Mouse (Mus musculus) gastrocnemius, postnatal 25 days (tissue): Measurements from ENCODE around the gene Ahcyl2. TPM values are rescaled to one million over a fixed set of nuclear protein-coding genes. Genes with fewer than 3 reads are reported as not detected.
"Not testable (repeated sequence)": the region's sequence is repeated elsewhere in the genome, so short reads cannot be mapped to it uniquely, and the experiment has no call there.

Experiments used
- DNase-seq: peaks from one replicate; pipeline ENCODE4 v3.0.0; 2022
- total RNA-seq, 2 experiments: library from RNA; stranded (reverse); gene quantifications; 1 replicate in 1 of 2; 2 replicates in 1 of 2; pipeline ENCODE4 v1.2.3; 2021

Gene Ahcyl2
- total RNA-seq, 2 experiments from 2014 or later: 16.0 to 19.0 TPM

DNA sequence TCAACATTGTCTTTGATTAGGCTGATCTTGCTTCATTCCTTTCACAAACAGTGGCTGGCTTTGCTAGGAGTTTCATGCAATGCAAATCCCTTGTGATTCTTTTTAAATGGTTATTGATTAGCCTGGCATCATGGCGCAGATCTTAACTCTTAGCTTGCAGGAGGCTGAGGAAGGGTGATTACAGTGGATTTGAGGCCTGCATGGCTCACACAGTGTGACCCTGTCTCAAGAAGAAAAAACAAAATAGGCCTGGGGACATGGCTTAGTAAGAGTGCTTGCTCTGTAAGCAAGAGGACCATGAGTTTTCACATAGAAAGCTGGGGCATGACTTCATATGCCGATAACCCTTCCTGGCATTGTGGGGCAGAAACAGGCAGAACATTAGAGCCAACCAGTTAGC lies 47.8 kb downstream of the Ahcyl2 start:
- no peak for DNase-seq

DNA sequence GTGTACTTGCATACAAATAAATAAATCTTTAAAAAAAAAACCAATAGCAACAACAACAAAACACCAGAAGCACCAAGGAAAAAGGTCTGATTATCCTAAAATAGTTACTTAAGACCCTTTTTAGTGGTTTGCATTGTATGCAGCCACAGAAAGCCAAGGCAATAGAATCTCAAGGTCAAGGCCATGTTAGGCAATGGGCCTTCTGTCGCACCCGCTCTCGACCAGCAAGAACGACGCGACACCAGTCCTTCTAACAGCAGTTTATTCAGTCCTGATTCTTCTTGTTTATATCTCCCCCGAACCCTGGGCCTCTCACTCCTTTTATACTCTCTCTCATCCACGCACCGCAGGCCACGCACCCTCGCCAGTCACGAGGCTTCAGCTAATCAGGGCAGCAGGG lies 48.6 kb downstream of the Ahcyl2 start:
- DNase-seq: not testable (repeated sequence)

DNA sequence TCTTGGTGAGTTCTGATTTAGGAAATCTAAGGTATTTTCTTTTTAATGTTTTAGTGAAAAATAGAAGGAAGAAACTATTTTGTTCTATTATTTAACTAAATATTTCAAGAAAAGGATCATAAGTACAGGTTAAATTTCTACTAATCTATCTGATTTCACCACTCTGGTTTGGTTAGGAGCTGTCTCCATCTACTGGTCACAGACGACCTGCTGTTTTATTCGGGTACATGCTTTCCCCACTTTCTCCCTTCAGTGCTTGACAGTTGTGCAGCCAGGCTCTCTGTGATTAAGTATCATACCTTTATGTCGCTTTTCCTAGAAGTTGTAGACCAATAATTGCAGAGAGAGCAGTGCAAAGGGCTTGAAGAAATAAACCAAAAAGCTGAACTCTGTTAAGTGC lies 51.5 kb downstream of the Ahcyl2 start:
- no peak for DNase-seq

DNA sequence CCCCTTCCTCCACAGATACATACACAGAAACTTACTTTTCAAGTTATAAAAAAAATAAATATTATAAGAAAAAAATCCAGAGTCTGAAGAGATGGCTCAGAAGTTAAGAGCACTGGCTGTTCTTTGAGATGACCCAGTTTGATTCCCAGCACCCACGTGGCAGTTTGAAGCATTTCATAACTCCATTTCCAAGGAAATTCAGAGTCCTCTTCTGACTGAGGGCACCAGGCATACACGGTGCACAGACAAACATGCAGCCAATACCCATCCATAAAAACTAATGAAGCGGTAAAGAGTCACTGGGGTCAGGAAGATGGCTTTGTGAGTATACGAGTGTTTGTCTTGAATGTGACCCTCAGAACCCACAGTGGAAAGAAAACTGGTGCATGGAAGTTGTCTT lies 52.5 kb downstream of the Ahcyl2 start:
- DNase-seq: no peak

DNA sequence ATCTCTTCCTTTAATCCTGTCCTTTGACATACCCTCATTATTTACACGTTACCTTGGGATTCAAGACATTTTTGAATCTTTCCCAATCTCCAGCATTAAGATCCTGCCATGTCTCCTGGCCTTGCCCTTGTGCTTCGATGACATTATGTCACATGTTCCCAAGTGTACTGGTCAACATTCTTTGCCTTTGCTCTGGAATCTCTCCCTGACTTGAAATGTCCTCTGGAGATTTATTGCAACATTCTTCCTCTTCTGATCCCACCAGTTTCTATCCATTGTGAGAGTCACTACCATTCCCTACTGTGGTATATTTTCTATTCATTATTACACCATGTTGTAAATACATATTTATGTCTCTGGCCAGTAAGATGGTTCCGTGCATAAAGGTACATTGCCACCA lies 53.1 kb downstream of the Ahcyl2 start:
- DNase-seq: no peak

DNA sequence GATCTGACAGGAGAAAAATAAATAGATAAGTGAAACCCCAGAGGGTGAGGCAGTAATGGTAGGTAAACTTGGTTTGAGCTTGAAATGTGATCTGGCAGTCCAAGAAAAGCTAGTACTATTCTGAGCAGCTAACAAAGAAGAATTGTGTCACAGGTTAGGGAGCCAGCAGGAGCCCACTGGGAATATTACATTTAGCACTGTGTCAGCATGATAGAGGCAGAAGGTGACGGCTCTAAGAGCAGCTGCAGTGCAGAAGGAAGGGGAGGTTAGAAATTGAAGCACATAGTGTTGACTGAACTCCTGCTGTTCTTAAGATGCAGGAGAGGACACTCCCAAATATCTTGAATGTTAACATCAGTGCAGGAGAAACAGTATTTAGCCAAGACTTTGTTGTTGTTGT lies 54.0 kb downstream of the Ahcyl2 start:
- no peak for DNase-seq

DNA sequence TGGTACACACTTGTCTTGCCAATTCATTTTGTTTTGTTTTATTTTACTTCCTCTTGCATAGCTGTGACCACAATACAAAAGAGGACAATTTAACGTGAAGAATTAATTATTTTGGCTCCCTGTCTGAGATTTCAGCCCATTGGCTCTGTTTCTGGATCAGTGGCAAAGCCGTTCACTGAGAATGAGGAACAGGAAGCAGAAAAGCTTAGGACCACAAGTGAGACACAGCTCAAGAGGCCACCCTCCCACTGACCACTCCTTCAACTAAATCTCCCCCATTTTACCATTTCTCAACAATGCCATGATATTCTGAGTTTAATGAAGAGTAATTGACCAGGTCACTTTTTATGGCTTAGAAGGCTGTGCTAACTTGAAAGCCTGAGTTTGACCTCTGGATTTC lies 57.5 kb downstream of the Ahcyl2 start:
- DNase-seq: no peak

DNA sequence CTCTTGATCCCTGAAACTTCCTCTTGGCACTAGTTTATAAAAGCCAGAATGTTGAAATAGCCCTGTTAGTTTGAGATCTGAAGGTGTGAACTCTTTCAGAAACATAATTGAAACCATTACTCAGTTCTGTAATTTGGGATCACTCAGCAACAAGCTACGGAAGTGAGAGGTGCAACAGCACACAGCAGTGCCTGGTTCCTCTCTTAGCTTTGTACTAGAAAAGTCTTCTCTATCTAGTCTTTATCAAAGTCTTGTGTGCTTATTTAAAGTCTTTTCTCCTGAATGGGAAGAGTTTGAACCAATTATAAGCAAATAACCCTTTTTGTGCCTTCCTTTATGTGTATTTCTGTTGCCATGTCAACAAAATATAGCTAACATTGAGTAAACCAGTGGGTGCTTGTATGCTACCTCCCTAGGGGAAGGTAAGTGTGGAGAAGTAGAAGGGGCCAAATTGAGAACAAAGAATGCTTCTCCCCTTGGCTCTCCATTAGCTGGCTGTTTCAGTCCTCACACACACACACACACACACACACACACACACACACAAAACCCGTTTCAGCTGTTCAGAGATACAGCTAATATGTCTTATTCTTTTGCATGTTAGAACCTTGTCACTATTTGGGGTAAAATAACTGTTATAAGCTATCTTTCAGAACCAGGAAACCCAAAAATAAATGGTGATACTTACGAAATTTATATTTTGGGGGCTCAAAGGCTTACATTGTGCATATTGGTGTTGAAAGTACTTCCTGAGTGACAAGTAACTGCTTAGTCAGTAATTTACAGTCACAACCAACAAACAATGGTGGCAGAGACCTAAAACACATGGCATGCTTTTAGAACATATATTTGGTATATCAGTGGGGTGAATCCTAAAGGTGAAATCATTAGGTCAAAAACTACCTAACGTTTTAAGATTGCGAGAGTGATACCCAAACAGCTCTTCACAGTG lies 59.8 kb downstream of the Ahcyl2 start:
- DNase-seq: no peak

DNA sequence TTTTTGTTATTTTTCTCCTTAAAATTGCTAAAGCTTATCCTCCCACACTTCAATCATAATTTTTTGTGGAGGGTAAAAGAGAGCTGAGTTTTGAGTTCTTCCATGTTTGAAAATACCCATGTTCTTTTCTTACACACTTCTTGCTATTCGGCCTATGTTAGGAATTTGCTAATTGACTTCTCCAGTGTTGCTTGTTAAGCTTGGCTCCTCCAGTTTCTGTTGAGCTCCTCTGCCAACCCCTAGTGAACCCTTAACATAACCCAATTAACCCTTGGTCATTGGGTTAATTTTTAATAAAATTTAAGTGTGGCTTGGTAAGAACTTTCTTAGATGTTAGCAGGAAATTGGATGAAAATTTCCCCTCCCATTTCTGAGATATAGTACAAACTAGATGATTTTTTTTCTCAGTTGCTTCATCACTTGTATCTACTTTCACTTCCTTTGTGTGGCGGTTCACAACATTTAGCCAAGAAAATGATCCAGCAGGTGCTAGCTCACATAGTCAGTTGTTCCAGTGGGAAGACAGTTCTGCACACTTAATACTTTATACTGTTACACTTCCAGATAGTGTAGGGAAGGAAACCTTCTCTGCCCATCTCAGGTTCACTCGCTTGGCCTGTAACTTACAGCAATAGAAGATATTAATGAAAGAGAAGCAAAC lies 60.9 kb downstream of the Ahcyl2 start:
- no peak for DNase-seq

DNA sequence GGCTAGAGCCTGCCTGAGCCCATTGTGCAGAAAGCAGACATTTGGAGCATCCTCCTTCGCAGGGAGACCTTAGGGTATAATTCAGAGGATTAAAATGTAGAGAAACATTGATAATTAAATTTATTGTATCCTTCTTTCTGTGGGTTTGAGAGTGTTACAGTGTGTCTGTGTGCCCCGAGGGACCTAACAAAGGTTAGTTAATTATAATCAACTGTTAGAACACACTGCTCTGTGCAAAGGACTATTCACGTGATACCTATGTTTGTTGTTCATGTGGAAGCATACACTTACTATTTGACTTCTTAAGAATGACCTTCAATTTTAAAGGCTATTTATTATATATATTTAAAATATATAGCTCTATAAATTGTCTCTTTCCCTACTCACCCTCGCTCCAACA lies 64.5 kb downstream of the Ahcyl2 start:
- no peak for DNase-seq

DNA sequence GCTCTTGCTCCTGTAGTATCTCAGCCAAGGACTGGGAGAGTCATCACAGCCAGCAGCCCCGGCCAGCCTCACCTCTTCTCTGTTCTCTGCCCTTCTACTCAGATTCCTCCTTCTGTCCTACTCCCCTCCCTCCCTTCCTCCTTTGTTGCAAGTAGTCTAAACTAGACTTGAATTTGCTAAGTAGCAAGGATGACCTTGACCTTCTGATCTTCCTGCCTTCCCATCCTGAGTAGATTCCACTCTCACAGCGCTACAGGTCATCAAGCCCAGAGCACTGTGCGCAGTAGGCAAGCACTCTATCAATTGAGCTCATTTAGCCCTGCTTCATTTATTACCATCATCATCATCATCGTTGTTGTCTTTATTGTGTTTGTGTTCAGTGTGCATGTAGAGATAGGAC lies 65.3 kb downstream of the Ahcyl2 start:
- DNase-seq: no peak

DNA sequence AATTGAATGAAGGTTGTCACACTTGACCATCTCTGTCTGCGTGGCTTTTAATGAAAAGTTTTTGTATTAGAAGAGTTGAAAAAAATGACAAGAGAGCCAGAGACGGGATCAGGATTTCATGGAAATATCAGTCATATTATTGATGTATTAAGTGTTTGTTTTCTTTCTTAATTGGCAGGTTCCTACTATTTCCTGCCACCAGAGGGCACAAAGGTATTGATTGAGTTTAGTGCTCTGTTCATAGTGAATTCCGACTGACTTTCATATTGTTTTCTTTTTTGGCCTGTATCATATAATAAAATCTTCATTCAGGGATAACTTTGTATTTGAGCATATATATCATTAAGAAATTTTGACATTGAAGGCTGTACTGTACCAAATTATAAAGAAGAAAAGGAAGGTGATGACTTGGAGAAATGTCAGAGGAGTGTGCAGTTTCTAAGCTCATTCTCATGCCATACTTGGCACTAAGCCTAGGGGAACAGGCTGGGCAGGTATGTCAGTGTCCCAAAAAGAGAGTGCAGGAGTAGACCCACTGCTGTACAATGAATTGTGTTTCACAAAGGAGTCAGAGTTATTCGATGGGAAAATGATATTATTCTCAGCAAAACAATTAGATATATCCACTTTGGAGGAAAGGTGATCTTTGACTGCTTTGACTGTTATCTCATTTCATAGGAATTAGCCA lies 65.9 kb downstream of the Ahcyl2 start:
- DNase-seq: no peak

DNA sequence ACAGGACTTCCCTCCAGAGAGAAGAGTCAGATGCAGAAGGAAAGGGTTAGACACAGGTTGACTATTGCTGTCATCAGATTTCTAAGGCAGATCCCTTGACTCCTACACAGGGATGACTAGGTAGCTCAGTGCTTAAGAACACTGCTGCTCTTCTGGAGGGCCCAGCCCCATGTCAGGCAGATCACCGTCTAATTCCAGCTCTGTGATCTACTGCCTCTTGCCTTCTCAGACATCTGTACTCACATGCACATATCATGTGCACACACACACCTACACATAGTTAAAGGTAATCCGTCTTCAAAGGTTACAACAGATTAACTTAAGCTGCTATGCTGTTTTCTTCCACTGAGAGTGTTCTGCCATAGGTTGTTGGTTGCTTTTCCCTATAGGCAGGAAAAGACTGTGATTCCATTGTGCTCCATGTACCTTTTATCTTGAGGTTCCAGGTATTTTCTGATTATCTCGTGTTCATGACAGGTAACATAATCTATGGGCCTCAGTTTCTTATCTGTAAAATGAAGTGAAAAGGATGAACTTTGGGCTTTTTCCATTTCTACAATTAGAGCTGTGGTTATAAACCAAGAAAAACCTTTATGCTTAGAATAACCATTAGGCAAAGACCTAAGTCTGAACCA lies 67.8 kb downstream of the Ahcyl2 start:
- no peak for DNase-seq

DNA sequence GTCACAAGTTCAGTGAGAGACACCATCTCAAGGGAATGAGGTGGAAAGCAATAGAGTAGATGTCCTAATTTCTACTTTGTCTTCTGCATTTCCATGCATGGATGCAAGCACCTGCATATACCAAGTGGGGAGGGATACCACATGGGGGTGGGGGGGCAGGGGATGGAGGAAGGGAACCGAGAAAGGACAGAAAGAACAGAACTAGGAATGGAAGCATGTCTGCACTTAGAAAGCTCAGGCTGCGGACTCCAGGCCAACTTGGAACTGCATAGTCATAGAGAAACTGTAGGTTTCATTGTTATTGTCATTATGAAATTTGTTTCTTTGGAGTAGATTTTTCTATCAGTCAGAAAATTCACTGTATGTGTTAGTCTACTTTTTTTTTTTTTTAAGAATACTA lies 69.8 kb downstream of the Ahcyl2 start:
- DNase-seq: no peak

DNA sequence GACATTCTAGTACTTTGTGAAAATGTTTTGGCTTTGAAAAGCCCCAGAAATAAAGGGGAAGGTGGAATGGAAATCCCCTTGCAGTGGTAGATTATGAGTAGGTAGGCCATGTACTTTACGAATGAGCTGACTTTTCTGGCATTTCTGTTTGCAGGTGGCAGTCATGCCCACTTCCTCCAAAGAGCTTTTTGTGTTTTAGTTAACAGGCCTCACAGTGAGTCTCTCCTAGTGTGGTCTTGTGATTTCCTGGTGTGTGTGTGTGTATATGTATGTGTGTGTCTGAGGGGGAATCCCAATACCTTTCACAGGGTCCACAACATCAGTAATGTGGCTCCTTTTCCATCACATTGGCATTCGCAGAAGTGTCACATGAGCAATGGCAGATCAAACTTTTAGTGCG lies 70.7 kb downstream of the Ahcyl2 start:
- DNase-seq: no peak

DNA sequence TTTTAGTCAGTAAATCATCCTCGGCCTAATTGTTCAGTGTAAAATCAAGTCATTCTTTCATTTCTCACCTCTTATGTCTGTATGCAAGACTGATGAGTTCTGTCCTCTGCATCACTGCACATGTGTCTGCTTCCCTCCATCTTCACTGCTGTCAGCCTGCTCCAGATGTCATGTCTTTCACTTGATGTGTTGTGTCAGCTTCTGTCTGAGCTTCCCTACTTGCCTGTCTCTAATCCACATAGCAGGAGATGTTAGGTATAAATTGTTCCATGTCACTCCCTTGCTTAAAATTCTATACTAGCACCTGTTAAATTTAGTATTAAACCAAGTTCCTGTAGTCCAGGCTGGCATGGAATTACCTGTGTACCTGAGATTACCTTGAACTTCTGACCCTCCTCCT lies 72.2 kb downstream of the Ahcyl2 start:
- DNase-seq: no peak

DNA sequence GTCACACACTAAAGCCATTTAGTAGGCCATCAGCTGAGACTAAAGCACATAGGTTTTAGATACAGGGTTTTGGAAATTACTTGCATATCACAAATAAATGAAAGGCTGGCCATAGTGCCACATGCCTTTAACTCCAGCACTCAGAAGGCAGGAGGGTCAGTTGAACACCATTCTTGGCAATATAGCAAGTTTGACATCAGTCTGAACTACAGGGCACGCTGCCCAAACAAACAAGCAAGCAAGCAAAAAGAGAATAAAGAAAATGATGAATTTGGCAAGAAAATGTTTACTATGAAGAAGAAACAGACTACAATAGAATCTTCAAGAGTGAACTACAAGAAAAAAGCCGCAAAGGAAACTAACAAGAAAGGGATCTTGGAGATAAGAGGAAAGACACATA lies 73.7 kb downstream of the Ahcyl2 start:
- DNase-seq: no peak

DNA sequence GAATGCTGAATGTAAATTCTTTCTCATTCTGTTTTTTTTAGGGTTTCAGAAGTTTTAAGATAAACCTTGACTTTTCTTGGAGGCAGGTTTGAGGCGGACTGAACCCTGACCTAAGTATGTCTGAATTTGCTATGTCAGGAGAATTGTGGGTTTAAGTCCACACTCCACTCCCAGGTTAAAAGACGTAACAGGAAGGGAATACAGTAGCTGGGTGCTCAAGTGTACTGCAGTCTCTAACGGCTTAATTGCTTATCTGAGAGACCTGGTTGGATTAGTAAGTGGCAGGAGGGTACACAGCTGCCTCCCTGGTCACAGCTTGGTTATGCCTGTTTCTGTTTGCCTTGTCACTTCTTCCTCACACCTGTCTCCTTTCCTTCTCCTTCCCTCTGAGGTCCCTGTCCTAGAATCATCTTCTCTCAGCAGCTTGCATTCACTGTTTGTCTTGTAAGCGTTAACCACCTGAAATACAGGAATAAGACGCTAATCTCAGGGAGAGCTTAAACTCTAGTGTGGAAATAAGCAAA lies 79.9 kb downstream of the Ahcyl2 start:
- no peak for DNase-seq

DNA sequence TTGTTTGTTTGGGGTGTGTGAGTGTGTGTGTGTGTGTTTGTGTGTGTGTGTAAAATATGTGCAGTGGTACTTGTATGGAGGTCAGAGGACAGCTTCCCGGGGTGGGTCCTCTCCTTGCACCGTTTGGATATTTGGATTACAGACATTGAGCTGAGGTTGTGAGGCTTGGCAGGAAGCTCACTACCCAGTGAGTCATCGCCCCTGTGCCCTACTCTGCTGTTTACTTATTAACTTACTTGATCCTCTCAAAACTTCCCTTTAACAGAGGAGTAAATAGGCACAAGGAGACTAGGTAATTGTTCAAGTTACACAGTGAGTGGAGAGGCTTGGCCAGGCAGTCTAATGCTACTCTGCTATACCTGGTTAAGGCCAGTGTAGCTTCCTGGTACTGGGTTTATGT lies 81.0 kb downstream of the Ahcyl2 start:
- DNase-seq: no peak

DNA sequence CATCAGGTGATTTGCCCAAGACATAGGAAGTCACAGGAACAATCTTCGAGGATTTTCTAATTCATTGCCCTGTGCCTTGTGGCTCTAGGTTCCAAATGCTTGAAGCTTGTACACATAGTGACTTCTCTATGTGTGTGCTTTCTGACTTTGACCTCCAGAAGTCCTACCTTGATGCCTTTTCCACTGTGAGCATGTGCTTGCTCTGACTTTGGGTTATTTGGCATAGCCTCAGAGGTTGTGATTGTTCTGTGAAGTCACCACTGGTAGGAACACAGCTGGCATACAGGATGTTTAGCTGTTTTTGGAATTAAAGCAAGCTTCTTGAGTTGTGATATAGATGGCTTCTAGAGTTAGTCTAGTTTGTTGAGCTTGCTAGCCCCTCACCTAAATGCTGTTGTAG lies 82.3 kb downstream of the Ahcyl2 start:
- DNase-seq: no peak

DNA sequence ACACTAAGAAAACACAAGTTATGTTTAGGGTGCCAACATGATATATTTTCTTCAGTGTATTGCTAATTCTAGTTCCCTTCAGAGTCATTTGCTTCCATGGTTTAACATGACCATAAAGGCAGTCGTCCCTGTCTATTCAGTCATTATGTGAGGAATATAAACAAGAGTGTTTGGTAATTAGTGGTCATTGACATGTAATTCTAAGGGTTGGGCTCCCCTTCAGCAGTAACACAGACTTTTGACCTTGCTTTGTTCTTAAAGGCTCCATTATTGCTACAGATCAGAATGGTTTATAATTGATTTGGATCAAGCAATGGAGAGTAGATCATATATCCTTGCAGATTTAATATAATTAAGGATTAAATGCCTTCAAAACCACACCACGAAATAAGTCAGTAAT lies 82.9 kb downstream of the Ahcyl2 start:
- DNase-seq: no peak

DNA sequence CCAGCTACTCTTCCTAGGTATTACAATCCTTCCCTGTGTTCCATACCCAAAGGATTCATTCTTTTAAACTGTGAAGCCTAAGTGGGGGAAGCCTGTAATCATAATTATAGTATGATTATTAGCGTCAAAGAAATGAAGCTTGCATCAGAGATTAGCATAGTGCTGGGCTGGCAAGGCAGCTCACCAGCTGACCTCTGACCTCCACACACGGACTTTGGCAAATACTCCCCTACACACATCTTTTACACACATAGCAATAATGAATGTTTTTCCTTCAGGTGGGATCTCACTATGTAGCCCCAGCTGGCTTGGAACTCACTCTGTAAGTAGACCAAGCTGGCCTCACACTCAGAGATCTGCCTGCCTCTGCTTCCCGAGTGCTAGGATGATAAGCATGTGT lies 84.1 kb downstream of the Ahcyl2 start:
- no peak for DNase-seq
